Mouse (Mus musculus): ENCODE results near the gene Otud3. TPM values are rescaled to one million over a fixed set of nuclear protein-coding genes. Genes with fewer than 3 reads are reported as not detected.

Otud3 gene
- total RNA-seq, 2 experiments from 2014 or later: 10.7 to 11.5 TPM

GRCm38 (mm10) chr4:138855092-138855632 lies 58.6 kb downstream of the Otud3 start:
- no peak for DNase-seq (ENCODE audit: low spot score in 2 of 2)

- no peak for DNase-seq (ENCODE audit: low spot score in 2 of 2)
These were observed 60.8 kb downstream of the Otud3 start for GRCm38 (mm10) chr4:138852961-138853360.

- DNase-seq (ENCODE audit: low spot score in 2 of 2): peak; percentile 82 to 83
These were observed 62.3 kb downstream of the Otud3 start for GRCm38 (mm10) chr4:138851463-138851862.

Other genes with a start within 250 kb of the Otud3 start
- gene Pla2g2c, start 189.2 kb downstream of the Otud3 start, total RNA-seq (2021): under 1 TPM in 1 of 2 experiments, not detected in 1; 0.28 TPM
- 1 to 10 TPM; 1.5 to 2.7 TPM for gene Ubxn10, start 176.8 kb downstream of the Otud3 start, total RNA-seq (2021)
- under 1 TPM; 0.16 to 0.60 TPM for gene Pla2g2f, start 156.3 kb downstream of the Otud3 start, total RNA-seq (2021)
- gene Pla2g2d, start 138.2 kb downstream of the Otud3 start, total RNA-seq (2021): under 1 TPM in 1 of 2 experiments, not detected in 1; 0.29 TPM
- gene Pla2g5, start 50.5 kb downstream of the Otud3 start, total RNA-seq (2021): 1 to 10 TPM; 1.3 to 3.1 TPM
- not detected for gene Gm13030, start 40.0 kb downstream of the Otud3 start, total RNA-seq (2021)
- gene Pla2g2e, start 36.0 kb downstream of the Otud3 start, total RNA-seq (2021): not detected
- not detected for gene Rnf186, start 53.2 kb upstream of the Otud3 start, total RNA-seq (2021)
- gene Tmco4, start 58.9 kb upstream of the Otud3 start, total RNA-seq (2021): 1 to 10 TPM; 2.1 to 3.0 TPM
- 1 to 10 TPM; 7.9 to 8.5 TPM for gene Htr6, start 161.6 kb upstream of the Otud3 start, total RNA-seq (2021)
- gene Nbl1, start 179.0 kb upstream of the Otud3 start, total RNA-seq (2021): 10 to 100 TPM; 77.4 to 93.7 TPM
- gene Minos1, start 217.2 kb upstream of the Otud3 start, total RNA-seq (2021): 100 to 1,000 TPM; 212 to 218 TPM